Mouse (Mus musculus) limb, embryonic 14.5 days (tissue): Measurements from ENCODE around the gene Med17. TPM values are rescaled to one million over a fixed set of nuclear protein-coding genes. Genes with fewer than 3 reads are reported as not detected.
"Not testable (repeated sequence)": the region's sequence is repeated elsewhere in the genome, so short reads cannot be mapped to it uniquely, and the experiment has no call there.

Source experiments
- ATAC-seq: fragments of 200-750 bp; cut with Nextera tagmentation; 2 replicates; pipeline ENCODE4 v1.8.0; 2017; ENCODE audit warnings: low read depth, moderate number of reproducible peaks, moderate TSS enrichment; ENCODE audit not compliant: low FRiP score
- DNase-seq: peaks from one replicate; pipeline ENCODE4 v3.0.0-alpha.2; 2015; ENCODE audit warnings: low spot score
- H3K27ac ChIP-seq: fragments of 300-500 bp; sonication (generic); replicated peaks from 2 replicates; pipeline ENCODE4 v1.5.1; 2014; ENCODE audit warnings: low read depth, mild to moderate bottlenecking, low read length, moderate library complexity, mixed read lengths
- H3K27me3 ChIP-seq: fragments of 300-500 bp; sonication (generic); 2 replicates; pipeline ENCODE4 v1.6.1; 2014; ENCODE audit warnings: low read length, mixed read lengths; ENCODE audit not compliant: control insufficient read depth, insufficient read depth
- H3K36me3 ChIP-seq: fragments of 300-500 bp; sonication (generic); 2 replicates; pipeline ENCODE4 v1.6.1; 2014; ENCODE audit warnings: mild to moderate bottlenecking, low read length, moderate library complexity, mixed read lengths; ENCODE audit not compliant: control insufficient read depth, insufficient read depth
- H3K4me1 ChIP-seq: fragments of 300-500 bp; sonication (generic); 2 replicates; pipeline ENCODE4 v1.6.1; 2014; ENCODE audit warnings: antibody characterized with exemption, low read length, mixed read lengths; ENCODE audit not compliant: control insufficient read depth, insufficient read depth
- H3K4me2 ChIP-seq: fragments of 300-500 bp; sonication (generic); replicated peaks from 2 replicates; pipeline ENCODE4 v1.6.1; 2014; ENCODE audit warnings: low read depth, mild to moderate bottlenecking, low read length, moderate library complexity; ENCODE audit not compliant: severe bottlenecking
- H3K4me3 ChIP-seq: fragments of 300-500 bp; sonication (generic); replicated peaks from 2 replicates; pipeline ENCODE4 v1.5.1; 2014; ENCODE audit warnings: low read length
- H3K9ac ChIP-seq: fragments of 300-500 bp; sonication (generic); 2 replicates; pipeline ENCODE4 v1.6.1; 2014; ENCODE audit warnings: mild to moderate bottlenecking, low read depth, low read length, moderate library complexity; ENCODE audit not compliant: severe bottlenecking
- H3K9me3 ChIP-seq: fragments of 300-500 bp; sonication (generic); 2 replicates; pipeline ENCODE4 v1.6.1; 2016; ENCODE audit warnings: low read length; ENCODE audit not compliant: control insufficient read depth
- POLR2A ChIP-seq: fragments of 200-500 bp; IDR thresholded peaks from 2 replicates; pipeline ENCODE4 v1.8.0; 2012; ENCODE audit warnings: inconsistent platforms, mild to moderate bottlenecking, moderate library complexity, borderline replicate concordance; ENCODE audit not compliant: insufficient read depth, insufficient read length; ENCODE audit errors: extremely low read depth
- WGBS: fragments of 180-500 bp; shearing (Covaris S2); extraction: QIAGEN DNeasy Blood & Tissue Kit; methylation state at CpG from one replicate; pipeline ENCODE4 v1.1.7; 2014; 5-methylcytosine and 5-hydroxymethylcytosine counted together
- polyA plus RNA-seq, 2 experiments: library from polyadenylated mRNA; depleted of rRNA in 1 of 2; stranded (reverse) in 1 of 2; unstranded in 1 of 2; fragments of >200 nt; fragmentation: Nextera tagmentation in 1 of 2; extraction: Ambion mirVana in 1 of 2; gene quantifications; 2 replicates each; pipeline versions ENCODE4 v1.2.1 to v1.2.3; 2012 to 2014

Med17 gene
- polyA plus RNA-seq (2012; rRNA removed) (46.4 and 55.8 TPM in 2 replicates), polyA plus RNA-seq (2014; fragmentation: Nextera tagmentation; extraction: Ambion mirVana) (33.6 and 40.2 TPM in 2 replicates)

DNA sequence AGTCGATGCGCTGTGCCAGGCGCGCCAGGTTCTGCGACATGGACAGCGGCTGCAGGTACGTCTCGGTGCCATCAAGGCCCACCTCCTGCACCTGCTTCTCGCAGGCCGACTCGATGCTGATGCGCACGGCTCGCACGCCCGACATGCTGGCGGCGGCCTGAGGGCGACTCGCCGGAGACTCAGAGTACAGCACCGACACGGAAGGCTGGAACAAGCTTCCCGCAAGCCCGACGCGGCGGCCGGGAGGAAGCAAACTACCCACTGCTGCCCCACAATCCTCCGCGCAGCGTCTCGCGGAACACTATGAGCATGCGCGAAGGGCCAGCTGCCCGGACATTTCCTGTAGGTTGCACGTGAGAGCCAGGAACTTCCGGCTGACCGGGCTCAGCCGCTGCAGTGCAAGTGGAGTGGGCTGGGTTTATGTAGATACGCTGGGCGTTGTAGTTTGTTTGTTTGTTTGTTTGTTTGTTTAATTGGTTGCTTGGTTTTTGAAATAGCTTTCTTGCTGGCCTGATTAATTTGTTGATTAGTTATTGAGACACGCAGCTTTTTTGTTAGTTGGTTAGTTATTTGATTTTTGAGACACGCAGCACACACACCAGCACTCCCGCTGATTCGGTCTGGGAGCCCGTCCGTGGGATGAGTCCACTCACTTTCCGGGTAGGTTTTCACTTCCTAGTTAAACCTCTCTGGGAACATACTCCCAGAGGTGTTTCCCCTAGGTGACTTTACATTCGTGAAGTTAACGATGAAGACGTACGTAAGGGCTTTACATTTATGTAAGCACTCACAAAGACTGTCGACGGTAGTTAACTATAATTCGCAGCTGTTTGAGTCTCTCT lies at the start of gene Med17:
Gene Med17, minus strand, starts transcription at position 283 of the 842 bp plus-strand sequence.
- H3K9me3 ChIP-seq: no peaks in the 10 kb centered on the region
- H3K4me3 ChIP-seq: peak within 1 kb of the TSS; percentile 94
- H3K9ac ChIP-seq: peak within 1 kb of the TSS; percentile 98
- ATAC-seq: peak; percentile 98
- peak within 1 kb of the TSS; percentile 60 for H3K4me2 ChIP-seq
- TF ChIP-seq POLR2A: peak; percentile 80; the same call in 1 of the 2 replicates
- WGBS: under 1% methylated on average over 49 of the region's 57 CpGs
- peaks cover 18% of the 10 kb centered on the region for H3K36me3 ChIP-seq
- H3K27me3 ChIP-seq: no peaks in the 10 kb centered on the region
- peaks cover 12% of the 10 kb centered on the region for H3K4me1 ChIP-seq
- H3K27ac ChIP-seq: peak within 1 kb of the TSS; percentile 86
- DNase-seq: peak; percentile 96

DNA sequence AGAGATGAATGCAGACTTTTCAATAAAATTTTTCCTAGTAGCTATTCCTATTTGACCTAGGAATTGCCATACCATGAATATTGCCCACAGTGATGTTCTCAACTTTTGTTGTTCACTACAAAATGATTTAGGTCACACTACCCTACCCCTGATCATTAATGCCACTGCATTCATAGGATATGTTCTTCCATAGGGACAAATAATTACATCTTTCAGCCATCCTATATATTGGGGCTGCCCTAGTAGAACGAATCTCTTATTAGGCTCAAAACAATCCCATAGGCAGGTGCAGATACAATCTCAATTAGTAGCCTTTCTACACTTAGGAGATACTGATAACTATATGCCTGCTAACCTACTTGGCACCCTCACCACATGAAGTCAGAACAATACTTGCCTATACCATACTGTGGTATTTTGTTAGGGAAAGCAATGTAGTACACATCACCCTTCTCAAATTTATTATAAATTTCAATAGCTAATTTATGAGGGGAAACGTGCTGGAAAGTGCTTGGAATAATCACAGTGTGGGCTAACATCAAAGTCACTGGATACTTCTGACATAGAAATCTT lies 38.5 kb upstream of the Med17 start:
- no peak overlapping the region for H3K4me3 ChIP-seq
- DNase-seq (no peak), ATAC-seq (0 out of 2 replicates have a peak, but pooled peaks have one; percentile 32)
- no peaks in the 10 kb centered on the region for H3K4me1 ChIP-seq
- no peak overlapping the region for H3K4me2 ChIP-seq
- TF ChIP-seq POLR2A: no peak
- H3K9ac ChIP-seq: no peak overlapping the region
- no peaks in the 10 kb centered on the region for H3K27me3 ChIP-seq
- H3K27ac ChIP-seq: no peak overlapping the region
- no peaks in the 10 kb centered on the region for H3K9me3 ChIP-seq
- peaks cover 57% of the 10 kb centered on the region for H3K36me3 ChIP-seq
- WGBS: 68% methylated on average over 2 of the region's 2 CpGs

DNA sequence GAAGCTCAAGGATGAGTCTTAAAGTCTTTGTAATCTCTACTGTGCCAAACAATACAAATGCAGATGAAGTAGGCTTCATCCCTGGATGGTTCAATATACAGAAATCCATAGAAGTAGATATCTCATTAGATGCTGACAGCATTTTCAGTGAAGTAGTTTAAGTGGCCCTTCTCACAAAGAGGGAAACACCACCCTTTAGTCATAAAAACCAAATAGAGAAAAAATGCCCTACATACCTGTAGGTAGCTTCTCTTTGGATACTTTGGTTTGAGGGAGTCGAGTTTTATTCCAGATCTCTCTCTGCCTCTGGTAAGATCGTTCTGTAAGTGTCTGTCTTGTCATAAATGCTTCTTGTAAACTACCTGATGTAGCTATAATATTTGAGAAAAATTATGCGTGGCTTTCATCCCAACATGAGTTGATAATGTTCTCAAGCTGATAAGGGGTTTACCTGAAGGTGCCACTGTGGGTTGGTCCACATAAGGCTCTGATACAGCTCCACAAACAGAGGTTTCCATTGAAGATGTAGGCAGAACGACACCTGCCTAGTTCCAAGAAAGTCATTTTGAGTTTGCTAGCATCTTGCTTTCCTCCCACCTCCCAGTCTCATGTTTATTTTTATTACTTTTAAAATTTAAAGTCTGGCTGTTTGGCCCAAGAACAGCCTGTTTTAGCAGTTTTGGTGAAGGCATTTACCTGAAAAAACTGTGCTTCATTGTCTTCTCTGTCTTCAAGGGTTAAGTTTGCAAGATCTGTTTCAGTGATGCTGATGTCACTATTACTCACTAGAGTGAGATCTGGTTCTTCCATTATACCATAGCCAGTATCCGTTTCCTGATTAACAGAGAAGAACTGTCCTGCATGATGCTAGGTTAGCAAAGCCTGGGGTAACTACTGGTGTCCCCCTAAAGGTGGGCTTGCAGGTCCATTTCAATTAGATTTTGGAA lies 37.8 kb upstream of the Med17 start:
- Histone ChIP-seq H3K36me3 (peaks cover 55% of the 10 kb centered on the region), H3K4me2 (no peak overlapping the region), H3K27me3 (no peaks in the 10 kb centered on the region), H3K27ac (no peak overlapping the region), H3K4me1 (no peaks in the 10 kb centered on the region), H3K9me3 (no peaks in the 10 kb centered on the region), H3K4me3 (no peak overlapping the region), H3K9ac (no peak overlapping the region)
- DNase-seq: no peak
- ATAC-seq: no peak
- TF ChIP-seq POLR2A: no peak
- WGBS: 60% methylated on average over 5 of the region's 5 CpGs

DNA sequence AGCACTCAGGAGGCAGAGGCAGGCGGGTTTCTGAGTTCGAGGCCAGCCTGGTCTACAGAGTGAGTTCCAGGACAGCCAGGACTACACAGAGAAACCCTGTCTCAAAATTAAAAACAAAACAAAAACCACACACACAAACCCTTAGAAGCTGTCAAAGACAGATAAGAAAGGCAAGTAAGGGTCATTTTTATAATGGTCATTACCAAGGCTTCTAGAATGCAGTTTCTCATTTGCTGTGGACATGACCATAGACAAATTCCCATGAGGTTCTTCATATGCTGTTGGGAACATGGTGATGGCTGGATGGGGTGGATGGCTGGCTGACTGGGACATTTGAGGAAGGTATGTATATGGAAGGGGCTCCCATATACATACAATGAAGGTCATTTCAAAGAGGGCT lies 36.6 kb upstream of the Med17 start:
- not testable (repeated sequence) for H3K4me2 ChIP-seq, H3K4me1 ChIP-seq, H3K9ac ChIP-seq, ATAC-seq, H3K27ac ChIP-seq, H3K27me3 ChIP-seq, DNase-seq, H3K9me3 ChIP-seq, H3K4me3 ChIP-seq
- H3K36me3 ChIP-seq: peaks cover 54% of the 10 kb centered on the region
- WGBS: 100% methylated on average over 1 of the region's 2 CpGs

DNA sequence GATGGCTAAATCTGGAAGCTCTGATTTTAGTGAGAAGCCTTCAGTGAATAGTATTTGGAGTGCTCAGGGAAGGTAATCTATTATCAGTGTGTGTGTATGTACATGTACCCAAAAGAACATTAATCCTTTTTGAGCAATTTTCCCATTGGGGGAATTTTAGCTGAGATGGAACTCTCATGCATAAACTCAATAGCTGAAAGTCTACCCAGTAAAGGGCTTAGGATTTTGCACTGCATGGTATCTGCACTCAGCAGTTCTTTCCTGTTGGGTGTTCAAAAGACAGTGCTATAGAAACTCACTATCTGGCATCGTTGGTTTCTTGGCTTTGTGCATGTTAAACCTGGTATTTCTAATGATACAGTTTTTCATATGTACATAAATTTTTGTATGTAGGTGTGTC lies 34.9 kb upstream of the Med17 start:
- Histone ChIP-seq H3K27me3 (no peaks in the 10 kb centered on the region), H3K4me3 (no peak overlapping the region), H3K36me3 (peaks cover 67% of the 10 kb centered on the region), H3K9me3 (no peaks in the 10 kb centered on the region), H3K9ac (no peak overlapping the region), H3K27ac (no peak overlapping the region), H3K4me2 (no peak overlapping the region), H3K4me1 (no peaks in the 10 kb centered on the region)
- TF ChIP-seq POLR2A: no peak
- ATAC-seq (no peak), DNase-seq (no peak)
- 100% methylated on average over 1 of the region's 1 CpGs for WGBS
